Mouse (Mus musculus) kidney, adult 2 months (tissue): ENCODE measurements around the gene Gm10300.

ENCODE experiments used
- CTCF ChIP-seq: fragments of 200-500 bp; conservative IDR thresholded peaks from 2 replicates; pipeline ENCODE4 v1.5.1; 2011; ENCODE audit warnings: low read depth, mild to moderate bottlenecking, control low read depth, low read length, moderate library complexity, mixed read lengths; ENCODE audit not compliant: insufficient read depth, insufficient read length
- POLR2A ChIP-seq: fragments of 200-500 bp; IDR thresholded peaks from one replicate; pipeline ENCODE4 v1.6.1; 2011; ENCODE audit warnings: low read depth, low read length, control low read depth

DNA sequence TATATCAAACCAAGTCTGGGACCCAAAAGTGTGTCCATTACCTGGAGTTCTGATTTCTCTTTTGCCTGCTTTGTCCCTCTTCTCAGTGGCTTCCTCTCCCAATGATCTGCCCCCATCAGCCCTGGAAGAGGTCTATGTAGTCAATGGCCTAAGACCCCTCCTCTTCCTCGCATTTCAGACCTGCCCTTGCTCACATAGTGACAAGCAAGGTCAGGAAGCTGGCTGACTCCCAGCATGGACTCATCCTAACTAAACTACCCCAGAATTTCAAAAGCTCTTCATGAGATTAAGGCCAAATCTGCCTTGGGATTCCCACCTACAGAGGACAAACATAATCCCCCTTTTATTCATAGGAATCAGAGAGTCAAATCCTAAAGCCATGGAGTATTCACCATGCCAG, 1.3 kb downstream of the Gm10300 start:
- TF ChIP-seq CTCF (no peak), POLR2A (no peak)
